Mouse (Mus musculus) CD4-positive, CD25-positive, alpha-beta regulatory T cell, adult 4 months (primary cell): ENCODE data around the gene Slco1c1. TPM values are rescaled to one million over a fixed set of nuclear protein-coding genes. Genes with fewer than 3 reads are reported as not detected.

Source experiments
- ATAC-seq: one replicate; pipeline ENCODE4 v1.8.0; 2017
- polyA plus RNA-seq, 2 experiments: library from polyadenylated mRNA; unstranded; fragments of 100-300 nt; shearing (Covaris generic); gene quantifications; one replicate each; pipeline ENCODE4 v1.2.1; 2017

Gene Slco1c1
- not detected for polyA plus RNA-seq

DNA sequence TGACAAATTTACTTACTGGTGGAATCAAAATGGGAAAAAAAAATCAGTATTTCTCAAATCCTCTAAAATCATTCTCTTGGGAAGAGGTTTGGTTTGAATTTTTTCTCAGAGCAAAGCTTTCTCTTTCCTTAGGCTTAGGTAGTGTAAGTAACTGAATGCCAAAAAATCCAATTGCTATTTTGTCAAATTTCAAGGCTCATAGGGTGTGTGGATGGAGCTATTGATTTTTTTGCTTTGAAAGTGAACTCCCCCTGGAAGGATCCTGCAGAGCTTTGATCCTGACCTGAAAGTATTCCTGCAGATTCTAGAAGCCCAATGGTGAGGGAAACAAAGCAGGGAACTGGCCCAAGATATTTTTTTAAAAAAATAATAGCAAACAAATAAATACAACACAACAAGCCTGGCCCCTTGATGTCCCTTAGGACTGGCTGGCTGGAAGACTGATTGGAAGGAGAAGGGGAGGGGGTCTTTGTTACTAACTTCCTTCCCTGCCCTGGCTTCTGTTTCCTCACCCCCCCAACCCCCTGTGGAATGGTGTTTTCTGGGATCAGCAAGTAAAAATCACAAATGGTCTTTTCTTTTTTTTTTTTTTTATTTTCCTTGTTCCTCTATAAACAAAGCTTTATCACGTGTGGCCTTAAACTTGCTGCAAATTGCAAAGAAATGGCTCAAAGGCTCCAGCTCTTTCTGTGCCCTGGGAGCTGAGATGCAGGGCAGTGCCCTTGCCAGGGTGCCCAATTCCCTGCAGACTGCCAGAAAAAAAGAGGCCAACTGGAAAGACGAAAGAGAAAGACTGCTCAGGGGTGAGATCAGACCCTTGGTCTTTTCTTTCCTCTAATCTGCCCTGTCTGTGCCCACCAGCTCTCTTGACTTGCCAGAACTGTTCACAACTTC, at the start of gene Slco1c1:
Gene Slco1c1, plus strand, starts transcription at position 622 of the 894 bp plus-strand sequence.
- ATAC-seq = no peak

DNA sequence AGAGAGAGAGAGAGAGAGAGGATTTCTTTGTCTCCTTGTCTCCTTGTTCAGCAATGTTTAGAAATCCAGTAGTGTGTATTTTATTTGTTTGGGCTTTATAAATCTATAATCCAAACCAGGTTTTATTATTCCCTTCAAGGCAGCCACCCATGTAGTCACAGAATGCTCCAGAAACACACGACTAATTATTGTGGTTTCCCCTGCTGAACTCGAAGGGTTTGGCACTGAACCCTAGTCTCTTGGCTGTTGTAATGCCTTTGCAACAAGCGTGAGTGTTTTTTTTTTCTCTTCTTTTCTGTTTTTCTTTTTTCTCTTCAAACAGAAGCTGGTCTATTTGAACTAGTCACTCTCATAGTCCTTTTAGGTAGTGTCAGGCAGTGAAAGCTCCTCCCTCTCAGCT, 49.5 kb upstream of the Slco1c1 start:
- ATAC-seq = no peak

DNA sequence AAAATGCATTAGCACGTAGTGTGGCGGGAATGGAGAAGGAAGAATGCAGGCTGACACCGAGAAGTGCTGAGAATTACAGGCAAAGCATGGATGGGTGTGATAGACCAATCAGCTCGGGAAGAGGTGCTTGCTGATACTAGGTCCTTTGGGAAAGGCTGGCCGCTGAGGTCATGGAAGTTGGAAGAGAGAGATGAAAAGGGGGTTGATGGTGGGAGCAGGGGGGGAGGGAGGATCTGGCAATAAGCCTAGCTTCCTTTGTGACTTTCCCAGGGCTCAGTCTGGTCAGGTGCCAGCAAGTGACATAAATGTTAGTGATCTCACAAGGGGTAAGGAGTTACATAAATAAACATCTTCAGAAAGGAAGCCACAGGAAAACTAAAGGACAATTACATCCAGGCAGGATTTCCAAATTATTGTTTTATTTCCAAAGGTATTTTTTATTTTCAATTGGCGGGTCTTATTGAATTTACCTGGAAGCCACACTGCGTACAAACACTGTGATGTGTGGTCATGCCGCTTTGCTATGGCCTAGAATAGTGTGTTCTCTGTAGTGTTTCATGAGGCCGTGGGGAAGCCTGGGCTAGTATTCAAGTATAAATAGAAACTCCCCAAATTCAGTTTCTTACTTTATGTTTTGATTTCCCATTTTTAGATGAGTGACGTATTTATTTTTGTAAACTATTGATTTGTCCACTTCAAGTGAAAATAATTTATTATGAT, 38.7 kb upstream of the Slco1c1 start:
- ATAC-seq = no peak

DNA sequence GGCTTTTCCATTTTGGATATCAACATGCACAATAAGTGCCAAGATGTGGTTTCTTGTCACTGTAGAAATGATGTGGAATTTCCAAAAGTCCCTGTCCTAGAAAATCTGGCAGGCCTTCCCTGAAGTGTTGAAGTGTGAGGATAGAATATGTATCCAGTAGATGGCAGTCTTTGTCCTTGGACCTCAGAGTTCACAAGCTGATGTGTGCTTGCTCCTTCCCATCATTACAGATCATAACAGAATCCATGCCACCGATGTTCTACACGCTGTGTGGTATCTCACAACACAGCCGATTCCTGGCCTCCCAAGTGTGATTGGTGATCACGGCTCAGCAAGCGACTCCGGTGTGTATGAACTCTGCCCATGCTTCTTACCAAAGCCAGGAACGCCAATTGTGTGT, 36.9 kb upstream of the Slco1c1 start:
- ATAC-seq = no peak

DNA sequence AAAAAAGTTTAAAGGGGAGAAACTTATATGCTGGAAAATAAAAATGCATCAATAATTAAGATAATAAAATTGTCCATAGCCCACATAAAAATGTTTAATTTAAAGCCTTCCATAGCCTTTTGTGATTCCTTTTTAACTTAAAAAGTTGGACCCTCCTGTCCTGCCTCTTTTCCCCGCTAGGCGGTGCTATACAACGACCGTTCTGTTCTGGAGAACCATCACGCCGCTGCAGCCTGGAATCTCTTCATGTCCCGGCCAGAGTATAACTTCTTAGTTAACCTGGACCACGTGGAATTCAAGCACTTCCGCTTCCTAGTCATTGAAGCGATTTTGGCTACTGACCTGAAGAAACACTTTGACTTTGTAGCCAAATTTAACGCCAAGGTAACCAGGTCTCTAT, 35.5 kb upstream of the Slco1c1 start:
- ATAC-seq = no peak

DNA sequence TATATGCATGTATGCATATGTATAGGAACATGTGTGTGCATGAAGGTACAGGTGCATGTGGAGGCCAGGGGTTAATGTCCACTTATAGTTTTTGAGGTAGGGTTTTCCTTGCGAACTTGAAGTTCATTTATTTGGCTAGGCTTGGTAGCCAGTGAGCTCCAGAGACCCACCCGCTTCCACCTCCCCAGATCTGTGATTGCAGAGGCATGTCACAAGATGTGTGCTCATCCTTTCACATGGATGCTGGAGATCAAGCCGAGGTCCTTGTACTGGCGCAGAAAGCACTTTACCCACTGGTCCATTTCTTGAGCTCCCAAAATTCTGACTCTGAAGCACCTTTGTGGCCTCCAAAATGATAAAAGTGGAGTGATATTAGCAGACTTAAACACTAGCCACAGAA, 29.3 kb upstream of the Slco1c1 start:
- no peak for ATAC-seq

DNA sequence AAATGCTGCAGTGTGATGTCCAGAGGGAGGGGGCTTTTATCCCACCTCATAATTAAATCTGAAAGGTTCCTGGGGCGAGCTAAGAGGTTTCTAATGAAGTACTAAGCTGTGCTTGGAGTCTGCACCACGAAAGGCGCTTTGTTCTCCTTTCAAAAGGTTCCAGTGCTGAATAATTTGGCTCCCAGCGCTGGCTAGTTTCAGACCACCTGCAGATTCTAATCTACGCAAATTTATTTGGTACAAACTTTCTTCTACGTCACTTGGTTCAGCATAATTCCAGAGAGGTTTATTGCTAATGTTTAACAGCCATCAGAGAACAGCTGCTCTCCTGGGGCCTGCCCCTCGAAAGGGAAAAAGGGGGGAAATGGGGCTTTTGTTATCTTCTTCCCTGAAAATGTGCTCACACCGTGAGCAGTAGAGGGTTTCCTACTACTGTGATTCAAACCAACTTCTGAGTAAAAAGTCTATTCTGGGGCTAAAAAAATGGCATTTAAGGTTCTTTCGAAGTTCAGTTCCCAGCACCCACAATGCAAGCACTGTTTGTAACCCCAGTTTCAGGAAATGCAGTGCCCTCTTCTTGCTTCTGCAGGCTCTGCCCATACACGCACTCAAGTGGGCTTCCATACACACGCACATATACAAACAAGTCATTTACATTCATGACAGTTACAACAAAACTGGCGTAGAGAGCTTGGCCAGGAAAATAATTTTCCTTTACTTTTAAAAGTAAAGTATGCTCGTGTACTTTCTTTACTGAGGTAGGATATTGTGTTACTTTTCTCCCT, 28.3 kb upstream of the Slco1c1 start:
- no peak for ATAC-seq

DNA sequence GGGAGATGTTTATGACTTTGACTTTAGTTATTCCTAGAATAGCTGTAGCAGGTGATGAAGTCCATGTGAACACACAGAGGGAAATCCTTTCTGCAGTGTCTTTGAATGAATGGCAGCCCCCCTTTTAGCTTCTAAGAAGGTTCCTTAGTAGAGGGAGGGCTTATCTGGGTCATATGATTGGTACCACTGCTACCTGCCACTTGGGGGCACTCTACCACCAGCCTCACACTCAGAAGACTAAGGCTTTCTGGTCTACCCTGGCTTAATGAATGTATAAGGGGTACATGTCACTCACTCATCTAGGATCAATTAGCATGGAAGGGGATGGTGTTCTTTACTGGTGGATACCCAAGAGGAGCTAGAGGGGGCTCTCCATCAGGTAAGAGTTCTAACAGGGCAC, 24.7 kb upstream of the Slco1c1 start:
- no peak for ATAC-seq

DNA sequence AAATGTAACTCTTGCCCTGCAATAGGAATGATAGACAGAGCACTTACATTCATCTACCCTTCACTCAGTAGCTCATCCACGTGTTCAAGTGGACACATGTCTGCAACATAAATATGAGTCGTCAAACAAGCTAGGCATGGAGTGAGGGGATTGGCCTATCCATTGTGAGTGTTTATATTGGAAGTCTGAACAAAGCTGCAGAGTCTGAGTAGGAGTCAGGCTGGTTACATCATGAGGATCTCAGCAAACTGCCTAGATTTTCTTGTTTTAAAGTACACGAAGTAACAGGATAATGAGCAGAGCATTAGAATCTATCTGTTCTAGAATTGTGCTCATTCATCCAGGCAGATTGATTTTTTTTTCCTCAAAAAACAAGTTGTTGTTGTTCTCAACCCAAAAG, 23.0 kb upstream of the Slco1c1 start:
- no peak for ATAC-seq

DNA sequence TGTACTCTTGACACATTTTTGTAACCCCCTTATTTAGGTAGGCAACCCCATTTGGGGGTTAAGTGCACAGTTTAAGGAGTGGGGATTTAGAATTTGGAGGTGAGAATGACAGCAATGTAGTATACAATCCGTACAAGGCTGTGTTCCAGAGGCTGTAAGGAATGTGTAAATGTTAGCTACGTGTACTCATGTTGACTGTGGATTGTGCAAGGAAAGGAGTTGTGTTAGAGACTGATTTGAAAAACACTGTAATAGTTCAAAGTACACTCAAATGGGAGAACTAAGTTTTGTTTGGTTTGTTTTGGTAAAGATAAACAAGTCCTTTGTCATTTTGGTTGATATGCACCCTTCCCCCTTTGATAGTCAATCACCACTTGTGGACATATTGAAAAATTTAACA, 1.6 kb upstream of the Slco1c1 start:
- ATAC-seq = no peak

DNA sequence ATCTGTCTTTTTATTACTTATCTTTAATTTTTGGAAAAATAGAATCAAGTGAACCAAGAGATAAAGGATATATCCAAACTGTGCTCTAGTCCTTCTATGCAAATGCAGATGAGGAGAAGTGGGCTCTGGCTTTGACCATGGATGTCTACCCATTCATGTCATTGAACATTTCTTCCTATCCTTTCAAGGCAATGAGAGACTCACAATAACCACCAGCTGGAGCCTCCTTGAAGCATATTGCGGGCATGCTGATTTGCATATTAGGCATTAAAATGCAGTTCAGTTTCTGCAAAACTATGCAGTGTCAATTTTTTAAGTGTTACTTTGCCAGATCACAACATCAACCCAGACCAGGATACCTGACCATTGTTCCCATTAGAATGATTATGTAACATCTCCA, 1.6 kb downstream of the Slco1c1 start:
- no peak for ATAC-seq

DNA sequence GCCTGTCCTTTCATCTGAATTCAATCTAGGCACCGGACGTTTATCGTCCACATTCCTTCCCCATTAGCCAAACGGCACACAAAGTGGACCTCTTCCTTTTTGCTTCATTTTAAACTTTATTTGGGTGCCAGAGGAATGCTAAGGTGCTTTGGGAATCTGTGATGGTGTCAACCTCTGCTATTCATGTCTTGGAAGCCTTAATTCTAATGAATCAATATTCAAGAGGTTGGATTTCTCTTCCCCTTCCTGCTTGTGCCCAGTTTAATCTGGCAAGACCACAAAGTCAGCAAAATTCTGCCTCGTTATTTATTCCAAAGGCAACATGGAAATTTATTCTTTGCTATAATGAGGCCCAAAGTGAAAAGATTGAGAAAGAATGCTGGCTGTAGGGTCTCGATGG, 6.7 kb downstream of the Slco1c1 start:
- ATAC-seq = no peak

DNA sequence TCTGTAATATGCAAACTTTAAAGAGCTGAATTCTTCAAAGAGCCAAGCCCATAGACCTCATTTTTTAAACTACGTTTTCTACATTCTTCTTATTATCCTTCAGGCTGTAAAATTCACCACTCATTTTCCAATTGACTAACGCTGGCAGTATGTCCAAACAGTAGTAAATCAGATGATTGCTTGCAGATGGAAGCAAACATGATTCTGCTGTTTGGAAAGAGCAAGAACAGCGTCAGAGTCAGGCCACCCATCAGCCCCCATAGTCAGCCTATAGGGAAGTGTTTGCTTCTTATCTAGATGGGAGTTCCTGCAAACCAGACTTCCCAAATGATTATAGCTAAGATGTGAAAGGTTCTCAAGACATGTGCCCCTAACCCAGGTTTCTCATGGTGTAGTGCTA, 13.1 kb downstream of the Slco1c1 start:
- ATAC-seq = no peak

DNA sequence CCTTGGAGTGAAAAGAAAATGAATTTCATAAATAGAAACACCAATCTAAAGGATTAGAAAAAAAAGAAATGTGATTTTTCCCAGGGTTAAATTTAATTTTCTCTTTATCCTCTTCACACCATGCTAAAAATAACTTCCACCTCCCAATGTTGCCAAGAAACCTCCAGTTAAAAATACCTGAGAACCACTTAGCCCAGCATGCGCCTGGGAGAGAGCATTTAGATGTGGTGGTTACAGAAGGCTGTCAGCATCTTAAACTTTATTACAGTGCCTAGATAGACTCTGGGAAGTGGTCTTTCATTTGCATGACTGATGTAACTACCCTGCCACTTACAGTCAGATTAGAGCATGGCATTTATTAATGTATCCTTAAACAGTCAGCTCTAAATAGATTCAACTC, 17.0 kb downstream of the Slco1c1 start:
- no peak for ATAC-seq

DNA sequence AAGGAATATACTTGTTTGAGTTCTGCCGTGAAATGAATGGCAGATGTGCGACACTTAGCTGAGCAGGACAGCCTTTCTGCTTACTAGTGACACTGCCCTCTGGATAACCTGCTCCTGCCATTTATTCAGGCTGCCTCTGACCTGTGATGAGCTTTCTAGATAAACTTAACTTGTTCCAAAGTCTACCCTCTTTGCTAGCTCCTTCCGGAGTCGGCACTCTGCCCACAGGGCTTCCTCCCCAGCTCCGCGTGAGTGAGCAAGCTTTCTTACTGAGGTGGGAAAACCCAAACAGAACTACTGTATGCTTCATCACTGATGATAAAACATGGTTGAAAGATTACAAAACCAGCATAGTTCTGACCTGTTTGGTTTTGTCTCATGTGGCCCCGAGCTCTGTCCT, 19.2 kb downstream of the Slco1c1 start:
- ATAC-seq = no peak

DNA sequence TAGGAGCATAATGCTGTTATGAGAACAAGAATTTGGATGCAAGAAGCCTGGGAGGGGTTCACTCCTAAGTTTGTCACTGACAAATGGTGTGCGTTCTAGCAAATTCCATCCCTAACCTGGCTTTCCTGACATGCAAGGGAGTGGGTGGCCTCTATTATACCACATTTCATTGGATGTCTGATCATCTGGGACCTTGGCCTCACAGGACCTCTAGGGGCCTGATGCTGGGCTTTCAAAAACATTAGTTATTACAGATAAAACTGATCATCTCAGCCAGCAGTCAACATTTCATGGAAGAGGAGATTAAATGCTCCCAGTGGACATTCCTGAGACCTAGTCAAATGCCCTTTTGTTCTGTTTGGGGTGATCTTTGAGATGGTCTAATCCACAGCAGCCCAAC, 34.0 kb downstream of the Slco1c1 start:
- ATAC-seq = no peak

DNA sequence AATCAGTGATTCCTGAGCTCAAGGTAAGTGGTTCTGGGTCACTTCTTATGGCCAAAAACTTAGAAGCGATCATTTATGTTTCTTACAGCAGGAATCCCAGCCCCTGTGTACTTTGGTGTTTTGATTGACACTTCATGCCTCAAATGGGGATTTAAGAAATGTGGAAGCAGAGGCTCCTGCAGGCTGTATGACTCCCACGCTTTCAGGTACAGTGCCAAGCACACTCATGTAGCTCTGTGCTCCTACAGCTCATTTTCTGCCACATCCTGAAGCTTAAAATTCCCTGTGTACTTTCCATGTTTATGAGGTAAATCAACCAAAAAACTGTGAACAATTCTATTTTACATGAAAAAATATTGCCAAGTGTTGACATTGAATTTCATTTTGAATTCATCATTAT, 43.2 kb downstream of the Slco1c1 start:
- ATAC-seq = no peak

DNA sequence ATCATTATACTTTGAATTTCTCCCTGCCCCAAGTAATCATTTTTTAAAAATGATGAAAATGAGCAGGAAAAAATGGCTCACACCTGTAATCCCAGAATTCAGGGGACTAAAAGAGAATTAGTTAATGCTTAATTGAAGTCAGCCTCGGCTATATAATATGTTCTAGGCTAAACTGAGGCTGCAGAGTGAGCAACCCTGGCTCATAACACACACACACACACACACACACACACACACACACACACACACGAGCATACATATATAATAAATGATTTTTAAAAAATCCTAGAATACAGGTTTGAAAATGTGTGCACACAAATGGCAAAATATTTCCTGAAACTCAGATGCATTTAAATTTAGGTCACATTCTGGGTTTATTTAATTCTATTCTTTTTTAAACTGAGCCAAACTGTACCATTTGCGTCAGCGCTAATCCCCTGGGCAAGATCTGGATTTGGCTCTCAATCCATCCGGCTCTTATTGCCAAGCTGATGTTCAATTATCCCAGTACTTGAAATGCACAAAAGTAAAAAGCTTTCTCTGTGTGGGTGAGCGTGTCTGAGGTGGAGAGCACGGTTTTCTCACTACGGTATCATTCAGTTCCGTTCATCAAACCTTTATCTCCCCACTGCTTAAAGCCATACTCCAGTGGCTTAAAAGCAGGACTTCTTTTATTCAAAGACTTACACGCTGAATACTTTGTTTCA, 43.8 kb downstream of the Slco1c1 start:
- no peak for ATAC-seq

DNA sequence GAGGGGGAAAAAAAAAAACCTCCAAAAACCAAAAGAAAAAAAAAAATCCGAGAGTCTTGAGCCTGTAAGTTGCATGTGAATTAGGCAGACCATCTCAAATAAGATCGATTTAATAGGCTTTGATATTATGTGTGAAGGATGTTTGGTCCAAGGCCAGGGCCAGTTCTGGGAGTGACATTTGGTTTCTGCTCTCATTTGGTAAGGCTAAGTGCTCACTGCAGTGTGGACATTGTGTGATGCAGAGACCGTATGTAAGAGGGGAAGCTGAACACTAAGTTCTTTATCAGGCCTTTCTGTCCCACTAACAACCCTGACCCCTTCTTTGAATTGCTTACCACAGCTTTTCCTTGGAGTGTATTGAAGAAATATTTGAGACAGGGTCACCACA, 44.4 kb downstream of the Slco1c1 start:
- no peak for ATAC-seq

DNA sequence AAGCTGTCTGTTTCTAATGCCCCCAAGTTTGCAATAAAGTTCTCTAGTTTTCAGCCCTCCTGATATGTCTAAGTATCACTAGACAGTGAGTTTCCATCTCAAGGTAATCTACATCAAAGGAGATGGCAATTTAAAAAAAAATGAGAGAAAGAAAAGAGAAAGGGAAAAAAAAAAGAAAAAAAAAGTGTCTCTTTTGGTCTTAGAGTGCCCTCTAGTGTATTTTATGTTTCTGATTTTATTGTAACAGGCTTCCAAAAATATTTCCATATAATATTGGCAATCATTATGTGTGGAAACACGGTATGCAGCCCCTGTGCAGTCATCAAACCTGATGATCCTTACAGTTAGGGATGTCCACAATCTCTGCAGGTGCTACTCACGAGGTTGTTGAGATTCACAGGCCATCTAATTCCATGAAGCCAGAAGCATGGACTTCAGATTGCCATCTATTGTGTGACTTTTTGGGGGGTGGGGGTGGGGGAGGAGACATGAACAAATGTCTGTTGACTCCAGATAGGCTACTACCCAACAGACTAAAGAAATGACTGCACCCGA, 52.6 kb downstream of the Slco1c1 start:
- ATAC-seq = no peak

DNA sequence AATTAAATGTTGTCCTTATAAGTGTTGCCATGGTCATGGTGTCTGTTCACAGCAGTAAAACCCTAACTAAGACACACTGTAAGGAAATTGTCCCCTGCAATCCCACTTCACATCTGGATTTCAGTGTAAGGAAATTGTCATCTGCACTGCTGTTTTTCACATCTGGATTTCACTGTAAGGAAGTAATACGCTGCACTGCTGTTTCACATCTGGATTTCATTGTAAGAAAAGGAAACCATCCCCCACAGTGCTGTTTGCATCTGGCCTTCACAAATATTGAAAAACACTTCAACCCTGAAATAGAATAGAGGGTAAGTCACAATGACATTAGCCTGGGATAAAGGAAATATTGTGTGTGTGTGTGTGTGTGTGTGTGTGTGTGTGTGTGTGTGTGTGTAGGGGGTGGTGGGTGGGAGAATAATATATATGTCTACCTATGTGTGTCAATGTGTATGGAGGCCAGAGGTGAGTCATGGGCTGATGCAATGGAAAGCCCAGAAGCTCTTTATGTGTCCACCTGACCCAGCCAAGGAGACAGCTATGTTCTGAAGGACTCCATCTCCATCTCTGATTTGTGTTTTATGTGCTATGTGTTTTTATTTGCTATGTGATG, 60.7 kb downstream of the Slco1c1 start:
- no peak for ATAC-seq

DNA sequence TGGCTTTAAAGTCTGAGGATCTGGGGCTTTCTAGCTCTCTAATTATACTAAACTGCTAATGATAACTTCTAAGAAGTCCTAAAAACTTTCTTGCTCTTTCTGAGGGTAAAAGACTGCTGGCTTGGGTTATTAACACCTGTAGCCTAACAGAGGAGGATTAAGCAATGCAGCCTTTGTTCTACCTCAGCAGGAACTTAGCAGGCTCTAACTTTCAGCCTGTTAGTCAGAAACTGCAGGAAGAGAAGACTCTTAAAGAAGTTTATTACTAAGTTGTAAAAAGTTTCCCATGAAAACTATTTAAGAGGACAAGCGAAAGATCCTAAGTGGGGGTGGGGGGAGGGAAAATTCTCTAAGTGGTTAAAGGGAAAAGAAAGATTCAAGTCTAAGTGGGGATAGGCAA, 65.8 kb downstream of the Slco1c1 start:
- ATAC-seq = no peak
